Mouse (Mus musculus): Measurements from ENCODE around the gene Vps37b. TPM values are rescaled to one million over a fixed set of nuclear protein-coding genes. Genes with fewer than 3 reads are reported as not detected.

The Vps37b gene
- polyA plus RNA-seq, 1 experiment from 2014 or later, result 78.6 TPM

DNA sequence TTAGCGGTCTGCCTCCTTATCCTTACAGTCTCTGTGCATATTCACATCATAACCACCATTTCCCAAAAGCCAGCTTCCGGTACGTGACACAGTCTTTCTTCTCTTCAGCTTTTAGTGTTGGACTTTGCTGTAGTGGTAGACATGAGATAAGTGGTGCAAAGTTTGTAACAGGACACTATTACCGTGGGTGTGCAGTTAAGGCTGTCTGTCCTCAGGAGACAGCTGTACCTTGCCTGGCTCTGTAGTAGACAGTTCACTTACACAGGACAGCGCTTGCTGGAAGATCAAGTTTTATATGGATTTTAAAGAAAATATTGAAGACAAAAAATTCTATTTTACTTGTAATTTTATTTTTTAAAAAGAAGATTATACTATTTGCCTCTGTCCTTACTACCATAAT lies 63.6 kb downstream of the Vps37b start:
- Histone ChIP-seq H3K4me3 (no peak overlapping the region), H3K27ac (no peak overlapping the region), H3K27me3 (peaks cover 17% of the 10 kb centered on the region; the same call in 1 of the 2 replicates), H3K4me1 (peaks cover 5% of the 10 kb centered on the region; the same call in 1 of the 2 replicates), H3K9me3 (replicated peaks) (no peaks in the 10 kb centered on the region), H3K9ac (no peak overlapping the region), H3K36me3 (no peaks in the 10 kb centered on the region), H3K4me2 (replicated peaks) (no peak overlapping the region)
- ATAC-seq (ENCODE audit: low FRiP score), result no peak
- 88% methylated on average over 5 of the region's 5 CpGs for WGBS

- 0 out of 2 replicates have a peak, but pooled peaks cover 5% of the 10 kb centered on the region for H3K27me3 ChIP-seq
- 94% methylated on average over 2 of the region's 2 CpGs for WGBS
- ATAC-seq (ENCODE audit: low FRiP score), result no peak
Measured at GRCm38 (mm10) chr5:123966759-123967158, 65.3 kb downstream of the Vps37b start.

DNA sequence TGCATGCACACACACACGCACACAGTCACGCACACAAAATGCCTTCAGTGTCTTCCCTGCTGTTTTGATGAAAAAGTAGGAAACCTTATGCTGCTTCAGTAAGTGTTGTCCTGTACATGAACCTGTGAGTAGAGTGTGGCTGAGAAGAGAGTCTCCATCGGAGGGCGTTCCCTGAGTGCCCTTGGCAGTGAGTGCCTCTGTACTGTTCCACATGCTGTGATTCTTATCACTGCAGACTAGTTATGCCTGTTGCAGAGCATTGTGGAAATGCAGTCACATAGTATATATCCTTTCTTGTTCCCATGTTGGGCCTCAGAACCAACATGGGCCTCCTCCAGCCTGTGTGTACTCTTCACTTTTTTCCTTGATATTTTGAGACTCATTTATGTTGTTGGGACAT lies 67.9 kb downstream of the Vps37b start:
- Histone ChIP-seq H3K9ac (no peak overlapping the region), H3K36me3 (no peaks in the 10 kb centered on the region), H3K27me3 (no peaks in the 10 kb centered on the region), H3K4me1 (no peaks in the 10 kb centered on the region), H3K4me2 (replicated peaks) (no peak overlapping the region), H3K4me3 (no peak overlapping the region), H3K9me3 (replicated peaks) (no peaks in the 10 kb centered on the region), H3K27ac (no peak overlapping the region)
- 96% methylated on average over 4 of the region's 4 CpGs for WGBS
- no peak for ATAC-seq (ENCODE audit: low FRiP score)

More at GRCm38 (mm10) chr5:123966759-123967158, 65.3 kb downstream of the Vps37b start:
- H3K4me2 ChIP-seq (replicated peaks), result no peak overlapping the region
- no peak overlapping the region for H3K4me3 ChIP-seq
- no peaks in the 10 kb centered on the region for H3K4me1 ChIP-seq
- H3K27ac ChIP-seq, result no peak overlapping the region
- H3K9ac ChIP-seq, result no peak overlapping the region
- no peaks in the 10 kb centered on the region for H3K9me3 ChIP-seq (replicated peaks)
- no peaks in the 10 kb centered on the region for H3K36me3 ChIP-seq

DNA sequence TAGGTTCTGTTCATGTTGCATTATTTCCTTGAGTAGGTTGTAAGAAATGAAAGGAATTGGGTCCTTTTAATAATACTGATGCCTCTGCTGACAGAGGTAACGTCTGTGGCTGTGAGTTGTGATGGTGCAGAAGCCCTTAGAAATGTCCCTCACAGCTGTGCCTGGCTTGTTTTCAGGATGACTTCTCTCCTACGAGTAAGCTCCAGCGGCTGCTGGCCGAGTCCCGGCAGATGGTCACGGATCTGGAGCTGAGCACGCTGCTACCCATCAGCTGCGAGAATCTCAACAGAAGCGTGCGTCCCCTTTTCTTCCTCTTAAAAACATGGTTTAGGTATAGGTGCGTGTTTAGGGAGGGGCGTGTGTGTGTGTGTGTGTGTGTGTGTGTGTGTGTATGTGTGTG lies 71.0 kb downstream of the Vps37b start:
- Histone ChIP-seq H3K4me1 (no peaks in the 10 kb centered on the region), H3K9ac (no peak overlapping the region), H3K27me3 (no peaks in the 10 kb centered on the region), H3K4me2 (replicated peaks) (no peak overlapping the region), H3K4me3 (no peak overlapping the region), H3K27ac (no peak overlapping the region), H3K36me3 (no peaks in the 10 kb centered on the region), H3K9me3 (replicated peaks) (no peaks in the 10 kb centered on the region)
- no peak for ATAC-seq (ENCODE audit: low FRiP score)
- WGBS, result 83% methylated on average over 10 of the region's 12 CpGs

GRCm38 (mm10) chr5:123960129-123960528 lies 71.9 kb downstream of the Vps37b start:
- no peak overlapping the region for H3K4me3 ChIP-seq
- 79% methylated on average over 8 of the region's 8 CpGs for WGBS

GRCm38 (mm10) chr5:123959018-123959417 lies 73.1 kb downstream of the Vps37b start:
- H3K27ac ChIP-seq, result no peak overlapping the region
- no peaks in the 10 kb centered on the region for H3K36me3 ChIP-seq
- H3K9ac ChIP-seq, result no peak overlapping the region
- H3K4me3 ChIP-seq, result no peak overlapping the region
- peaks cover 4% of the 10 kb centered on the region; the same call in 1 of the 2 replicates for H3K4me1 ChIP-seq
- ATAC-seq (ENCODE audit: low FRiP score), result no peak
- H3K4me2 ChIP-seq (replicated peaks), result no peak overlapping the region
- H3K27me3 ChIP-seq, result no peaks in the 10 kb centered on the region
- 74% methylated on average over 3 of the region's 3 CpGs for WGBS
- no peaks in the 10 kb centered on the region for H3K9me3 ChIP-seq (replicated peaks)

More at GRCm38 (mm10) chr5:123960129-123960528, 71.9 kb downstream of the Vps37b start:
- Histone ChIP-seq H3K27ac (no peak overlapping the region), H3K27me3 (no peaks in the 10 kb centered on the region), H3K9ac (no peak overlapping the region), H3K9me3 (replicated peaks) (no peaks in the 10 kb centered on the region), H3K4me1 (no peaks in the 10 kb centered on the region), H3K4me2 (replicated peaks) (no peak overlapping the region), H3K36me3 (no peaks in the 10 kb centered on the region)
- ATAC-seq (ENCODE audit: low FRiP score), result no peak

- Histone ChIP-seq H3K9ac (no peak overlapping the region), H3K4me3 (no peak overlapping the region), H3K27ac (no peak overlapping the region), H3K4me2 (replicated peaks) (no peak overlapping the region), H3K4me1 (peaks cover 4% of the 10 kb centered on the region; the same call in 1 of the 2 replicates), H3K27me3 (no peaks in the 10 kb centered on the region), H3K9me3 (replicated peaks) (no peaks in the 10 kb centered on the region), H3K36me3 (no peaks in the 10 kb centered on the region)
- WGBS, result 76% methylated on average over 8 of the region's 8 CpGs
- no peak for ATAC-seq (ENCODE audit: low FRiP score)
Measured at GRCm38 (mm10) chr5:123957213-123957612, 74.9 kb downstream of the Vps37b start.

Small RNA genes within 50 kb of the gene (microRNA-seq; reads per million reads assigned to microRNA genes)
- 0.81 reads per million for gene Mir7032

Other genes starting within 250 kb of the Vps37b start
- gene Hcar2, start 166.8 kb downstream of the Vps37b start, polyA plus RNA-seq (2016; fragmentation: Nextera tagmentation; extraction: Ambion mirVana), result not detected in 2 replicates
- gene Hcar1, start 152.2 kb downstream of the Vps37b start, polyA plus RNA-seq (2016; fragmentation: Nextera tagmentation; extraction: Ambion mirVana), result 0.18 and 0.50 TPM in 2 replicates
- gene Denr, start 125.1 kb downstream of the Vps37b start, polyA plus RNA-seq (2016; fragmentation: Nextera tagmentation; extraction: Ambion mirVana), result 153 and 180 TPM in 2 replicates
- gene Gm43518, start 104.9 kb downstream of the Vps37b start, polyA plus RNA-seq (2016; fragmentation: Nextera tagmentation; extraction: Ambion mirVana), result 3.4 and 4.0 TPM in 2 replicates
- 5.3 and 7.4 TPM in 2 replicates for gene Ccdc62, start 101.6 kb downstream of the Vps37b start, polyA plus RNA-seq (2016; fragmentation: Nextera tagmentation; extraction: Ambion mirVana)
- 14.4 and 20.4 TPM in 2 replicates for gene Hip1r, start 58.6 kb downstream of the Vps37b start, polyA plus RNA-seq (2016; fragmentation: Nextera tagmentation; extraction: Ambion mirVana)
- gene Abcb9, start 63.5 kb upstream of the Vps37b start, polyA plus RNA-seq (2016; fragmentation: Nextera tagmentation; extraction: Ambion mirVana), result 3.7 and 3.8 TPM in 2 replicates
- gene Ogfod2, start 80.0 kb upstream of the Vps37b start, polyA plus RNA-seq (2016; fragmentation: Nextera tagmentation; extraction: Ambion mirVana), result 19.6 and 25.7 TPM in 2 replicates
- 86.4 and 88.8 TPM in 2 replicates for gene Arl6ip4, start 83.8 kb upstream of the Vps37b start, polyA plus RNA-seq (2016; fragmentation: Nextera tagmentation; extraction: Ambion mirVana)
- 6.9 and 7.0 TPM in 2 replicates for gene Pitpnm2, start 217.5 kb upstream of the Vps37b start, polyA plus RNA-seq (2016; fragmentation: Nextera tagmentation; extraction: Ambion mirVana)